Mouse (Mus musculus): ENCODE data around the gene Dock4.

Gene Dock4

DNA sequence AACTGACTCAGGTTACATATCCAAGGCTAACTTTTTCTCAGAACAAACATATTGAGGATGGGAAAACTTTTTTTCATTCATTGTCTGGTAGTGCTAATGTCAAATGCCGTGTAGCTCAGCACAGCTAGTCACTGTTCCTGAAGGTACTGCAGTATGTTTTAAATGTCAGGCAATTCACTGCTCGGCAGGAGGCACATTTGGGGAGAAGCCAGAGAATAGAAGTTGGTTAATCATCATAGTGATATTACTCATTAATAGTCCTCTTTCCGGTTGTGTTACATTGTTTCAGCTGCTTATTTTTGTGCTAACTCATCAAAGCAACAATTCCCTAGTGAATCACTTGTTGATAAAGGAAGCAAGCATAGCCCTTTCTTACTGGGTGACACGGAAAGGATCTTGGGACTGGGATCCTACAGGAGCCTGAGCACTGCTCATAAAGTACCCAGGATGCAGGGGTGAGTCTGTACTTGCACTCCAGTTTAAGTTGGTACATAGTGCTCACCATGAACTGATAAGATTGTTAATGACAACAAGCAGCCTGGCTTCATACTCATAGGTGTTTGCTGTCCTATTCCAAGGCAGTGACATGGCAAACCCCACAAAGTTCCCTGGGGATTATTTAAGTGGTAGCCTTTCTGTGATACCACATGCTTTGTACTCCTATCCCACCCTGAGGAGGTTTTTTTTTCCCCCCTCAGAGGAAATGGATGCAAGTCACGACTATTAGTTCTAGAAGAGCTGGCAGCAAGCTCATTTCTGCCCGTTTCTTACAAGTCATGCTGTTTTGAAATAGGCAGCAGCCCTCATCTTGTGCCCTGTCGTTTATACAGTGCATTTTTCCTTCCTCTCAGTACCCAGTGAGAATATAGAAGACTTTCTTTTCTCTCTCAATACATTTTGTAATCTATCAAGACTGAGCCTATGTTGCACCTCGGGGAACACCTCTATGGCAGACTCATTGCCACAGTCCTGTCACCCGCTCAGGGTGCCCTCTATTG lies 123.5 kb downstream of the Dock4 start:
- no peak for DNase-seq (ENCODE audit: low read depth, low spot score)

- no peak for DNase-seq (ENCODE audit: low read depth, low spot score)
These were observed 124.5 kb downstream of the Dock4 start for GRCm38 (mm10) chr12:40570250-40570649.

DNA sequence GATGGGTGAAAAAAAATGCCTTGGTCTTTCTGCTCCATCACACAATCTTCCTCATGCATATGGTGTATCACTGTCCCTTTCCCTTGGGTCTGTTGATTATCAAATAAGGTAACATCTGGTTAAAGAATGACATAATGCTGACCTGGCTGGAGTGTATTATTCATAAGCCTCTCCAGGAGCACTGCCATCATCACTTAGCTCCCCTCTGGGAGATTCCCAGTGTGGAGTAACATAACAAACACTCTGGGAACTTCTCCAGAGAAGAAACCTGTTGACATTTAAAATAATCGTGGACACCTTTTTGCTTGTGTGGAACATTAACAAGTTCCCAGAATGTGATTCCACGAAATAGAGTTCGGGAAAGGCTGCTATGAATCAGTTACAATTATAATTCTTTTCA lies 128.3 kb downstream of the Dock4 start:
- DNase-seq (ENCODE audit: low read depth, low spot score), result no peak

DNA sequence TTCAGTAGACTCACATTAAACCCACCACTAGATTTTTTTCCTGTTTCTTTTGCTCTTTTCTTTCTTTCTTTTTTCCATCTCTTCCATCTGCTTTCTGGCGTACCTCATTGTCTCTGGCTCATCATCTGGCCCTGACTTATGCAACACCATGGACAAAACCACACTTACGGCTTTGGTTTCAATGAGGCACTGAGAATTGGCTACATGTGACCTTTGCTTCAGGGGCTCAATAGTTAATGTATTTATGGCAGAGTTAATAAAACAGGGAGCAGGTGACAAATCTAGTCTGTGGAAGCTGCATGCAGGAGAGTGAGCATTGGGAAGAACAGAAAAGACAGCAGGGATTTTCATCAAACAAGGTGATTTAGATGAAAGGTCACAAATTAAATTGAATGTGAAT lies 131.0 kb downstream of the Dock4 start:
- DNase-seq (ENCODE audit: low read depth, low spot score), result no peak

GRCm38 (mm10) chr12:40580351-40580750 lies 134.6 kb downstream of the Dock4 start:
- DNase-seq (ENCODE audit: low read depth, low spot score), result no peak

GRCm38 (mm10) chr12:40581037-40581436 lies 135.3 kb downstream of the Dock4 start:
- no peak for DNase-seq (ENCODE audit: low read depth, low spot score)

DNA sequence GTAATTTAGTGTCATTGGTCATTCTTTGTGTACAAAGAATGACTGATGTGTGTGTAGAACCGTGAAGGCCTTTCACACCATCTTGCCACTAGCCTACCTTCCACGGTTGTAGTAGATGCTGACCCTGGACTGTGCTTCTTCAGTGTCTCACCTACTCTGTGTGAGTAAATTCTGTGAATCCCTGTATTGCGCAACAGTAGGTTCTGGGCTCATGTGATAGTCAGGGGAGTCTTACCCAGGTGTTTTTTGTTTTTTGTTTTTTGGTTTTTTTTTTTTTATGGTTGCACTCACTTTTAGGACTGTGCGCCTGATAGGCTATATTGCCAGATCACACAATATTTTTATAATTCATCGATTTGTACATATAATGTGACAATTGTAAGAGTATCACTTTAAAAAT lies 136.3 kb downstream of the Dock4 start:
- DNase-seq (ENCODE audit: low read depth, low spot score), result no peak

DNA sequence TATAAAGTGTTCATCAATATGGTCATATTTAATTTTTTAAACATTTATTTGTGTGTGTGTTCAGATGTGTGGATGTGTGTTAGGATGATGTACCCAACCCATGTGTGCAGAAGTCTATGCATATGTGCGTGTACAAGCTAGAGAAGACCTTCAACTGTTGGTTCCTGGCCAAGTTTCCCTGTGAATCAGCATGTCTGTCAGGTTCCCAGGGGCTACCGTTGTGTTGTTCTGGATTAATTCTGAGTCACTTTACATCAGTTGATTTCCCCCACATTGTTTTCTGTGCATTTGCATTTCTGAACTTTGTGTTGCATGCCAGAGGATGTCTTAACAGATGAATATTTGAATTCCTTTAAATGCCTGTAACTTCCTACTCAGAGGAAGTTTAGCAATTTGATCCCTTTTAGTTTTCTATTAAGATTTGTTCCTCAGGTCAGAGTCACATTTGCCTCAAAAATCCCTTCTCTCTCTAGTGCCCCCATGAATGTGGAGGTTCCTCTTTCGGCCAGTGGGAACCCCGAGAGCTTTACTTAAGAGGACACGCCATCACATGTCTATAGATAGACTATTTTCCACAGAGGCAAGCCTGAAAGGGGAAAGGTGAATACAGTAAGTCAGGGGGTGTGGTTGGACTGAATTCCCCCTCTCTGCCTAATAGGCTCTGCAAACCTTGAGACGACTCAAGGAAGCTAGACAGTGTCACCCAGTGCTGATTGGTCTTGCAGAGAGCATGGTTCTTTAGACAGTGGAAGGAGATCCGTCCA lies 139.0 kb downstream of the Dock4 start:
- no peak for DNase-seq (ENCODE audit: low read depth, low spot score)

DNA sequence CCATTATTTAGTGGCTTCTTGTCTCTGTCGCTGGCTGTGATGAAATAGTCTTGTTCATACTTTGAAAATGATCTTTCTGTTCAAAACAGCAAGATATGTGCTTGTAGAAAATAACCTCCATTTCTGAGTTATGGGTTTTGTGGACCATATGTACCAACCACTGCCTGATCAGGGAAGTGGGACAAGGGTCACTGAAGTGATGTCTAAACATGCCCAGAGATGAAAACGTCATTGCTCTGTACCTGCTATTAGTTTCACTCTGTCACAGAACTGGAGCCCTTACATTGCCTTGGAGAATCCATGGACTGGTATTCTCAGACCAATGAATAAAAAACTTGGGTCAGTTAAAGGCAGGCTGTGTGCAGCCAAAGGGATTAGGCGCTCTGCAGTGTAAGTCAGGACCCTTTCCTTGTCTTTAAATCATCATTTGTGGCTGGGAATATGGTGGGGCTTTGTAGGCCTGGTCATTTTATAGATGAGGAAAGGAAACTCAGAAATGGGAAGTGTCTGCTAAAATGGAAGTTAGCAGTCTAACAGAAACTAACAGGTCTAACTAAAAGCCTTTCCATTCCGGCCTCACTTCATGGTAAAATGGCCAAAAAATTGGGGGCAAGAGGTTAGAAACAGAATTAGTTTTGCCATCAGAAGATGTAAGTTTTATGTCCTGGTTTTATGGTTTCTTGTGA lies 139.8 kb downstream of the Dock4 start:
- DNase-seq (ENCODE audit: low read depth, low spot score), result no peak

DNA sequence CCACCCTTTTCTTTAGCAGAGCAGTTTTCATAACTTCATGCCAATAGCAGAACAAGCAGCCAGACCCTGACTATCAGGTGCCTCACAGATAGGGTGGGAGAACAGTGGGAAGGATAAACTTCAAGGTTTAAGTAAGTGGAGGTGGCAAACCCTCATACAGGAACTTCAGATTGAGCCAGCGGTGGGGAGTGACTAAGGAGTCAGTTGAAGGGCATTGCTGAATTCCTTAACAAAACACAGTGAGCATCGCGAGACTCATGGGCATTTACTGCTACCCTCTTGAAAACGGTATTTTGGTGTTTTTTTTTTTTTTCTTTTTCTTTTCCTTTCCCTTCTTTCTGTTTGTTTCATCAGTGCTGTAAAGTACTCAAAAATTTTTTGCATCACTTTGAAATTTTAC lies 148.4 kb downstream of the Dock4 start:
- no peak for DNase-seq (ENCODE audit: low read depth, low spot score)

DNA sequence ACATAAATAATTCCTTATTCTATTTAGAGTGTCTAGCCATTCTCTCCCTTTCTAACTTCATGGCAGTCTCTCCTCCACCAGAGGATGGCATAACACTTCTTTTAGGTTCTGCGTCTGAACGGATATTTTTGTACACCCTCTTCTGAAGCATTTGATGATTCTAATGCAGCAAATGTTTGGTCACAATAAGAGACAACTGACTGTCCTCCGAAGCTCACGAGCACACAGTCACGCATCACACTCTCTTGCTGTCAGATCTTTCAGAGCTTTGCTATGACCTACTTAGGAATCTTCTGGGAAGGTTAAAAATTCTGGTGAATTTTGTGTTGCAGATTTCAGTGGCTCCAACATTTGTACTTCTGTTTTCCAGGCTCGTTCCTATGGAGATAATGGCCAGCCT lies 149.7 kb downstream of the Dock4 start:
- DNase-seq (ENCODE audit: low read depth, low spot score), result no peak

DNA sequence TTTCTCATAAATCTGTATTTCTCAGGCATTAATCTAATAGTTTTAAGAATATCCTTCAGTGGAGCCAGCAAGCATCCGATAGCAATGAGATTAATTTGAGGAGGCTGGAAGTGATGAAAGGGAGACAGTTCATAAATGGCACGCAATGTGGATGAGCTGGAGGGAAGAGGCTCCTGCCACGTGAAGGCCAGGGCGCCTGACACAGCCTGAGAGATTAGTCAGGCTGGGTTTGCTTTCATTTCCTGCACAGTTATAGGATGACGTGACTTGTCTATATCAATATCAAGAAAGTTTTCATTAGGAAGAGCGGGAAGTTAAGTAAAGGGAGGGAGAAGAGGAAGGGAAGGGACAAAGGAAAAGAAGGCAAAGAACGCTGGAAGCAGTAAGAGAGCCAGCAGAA lies 150.3 kb downstream of the Dock4 start:
- DNase-seq (ENCODE audit: low read depth, low spot score), result no peak

GRCm38 (mm10) chr12:40596441-40596840 lies 150.7 kb downstream of the Dock4 start:
- DNase-seq (ENCODE audit: low read depth, low spot score), result no peak

DNA sequence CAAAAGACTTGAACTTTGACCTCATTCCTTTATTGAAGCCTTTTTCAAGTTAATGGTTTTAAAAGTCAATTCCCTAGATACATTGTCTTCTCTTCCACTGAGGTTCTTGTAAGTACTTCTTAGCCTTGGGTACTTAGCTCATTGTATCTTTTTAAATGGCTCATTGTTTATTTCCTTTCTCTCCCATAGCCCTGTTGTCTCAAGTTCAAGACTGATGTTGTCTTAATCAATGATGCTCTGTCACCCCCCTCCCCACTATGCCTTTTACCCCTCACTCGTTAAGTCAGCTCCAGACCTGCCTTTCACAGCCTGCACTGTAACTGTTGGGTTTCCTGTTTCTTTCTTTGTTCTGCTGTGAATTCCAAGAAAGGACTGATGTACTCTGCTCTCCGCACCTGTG lies 154.2 kb downstream of the Dock4 start:
- DNase-seq (ENCODE audit: low read depth, low spot score), result no peak

DNA sequence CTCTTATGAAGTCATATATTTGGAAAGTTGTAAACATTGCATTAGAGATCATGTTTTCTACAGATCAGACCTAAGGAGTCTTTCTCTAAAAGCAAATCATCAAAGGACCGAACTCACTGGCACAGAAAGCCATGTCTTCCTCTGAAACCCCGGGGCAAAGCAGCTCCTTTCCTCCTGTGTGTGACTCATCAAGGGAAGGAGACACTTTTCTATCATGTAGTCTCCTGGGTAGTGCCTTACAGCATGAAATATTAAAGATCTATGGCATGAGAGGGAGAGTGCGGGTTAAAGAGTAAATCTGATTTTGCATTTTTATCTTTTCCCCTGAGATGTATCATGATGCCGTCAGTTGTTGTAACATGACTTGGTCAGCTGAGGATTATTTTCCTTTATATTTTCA lies 159.8 kb downstream of the Dock4 start:
- DNase-seq (ENCODE audit: low read depth, low spot score), result no peak

DNA sequence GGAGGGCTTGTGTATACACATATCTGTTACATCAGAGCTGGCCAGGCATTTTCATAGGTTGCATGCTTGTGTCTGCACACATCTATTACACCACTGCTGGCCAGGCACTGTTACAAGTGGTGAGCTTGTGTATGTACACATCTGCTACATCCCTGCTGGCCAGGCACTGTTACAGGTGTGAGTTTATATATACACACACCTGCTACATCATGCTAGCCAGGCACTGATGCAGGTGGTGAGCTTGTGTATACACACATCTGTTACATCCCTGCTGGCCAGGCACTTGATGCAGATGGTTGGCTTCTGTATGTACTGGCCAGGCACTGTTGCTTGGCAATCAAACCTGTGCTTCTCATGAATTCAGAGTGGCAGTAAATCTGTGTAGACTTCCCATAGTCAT lies 177.2 kb downstream of the Dock4 start:
- DNase-seq (ENCODE audit: low read depth, low spot score), result peak; percentile 21

DNA sequence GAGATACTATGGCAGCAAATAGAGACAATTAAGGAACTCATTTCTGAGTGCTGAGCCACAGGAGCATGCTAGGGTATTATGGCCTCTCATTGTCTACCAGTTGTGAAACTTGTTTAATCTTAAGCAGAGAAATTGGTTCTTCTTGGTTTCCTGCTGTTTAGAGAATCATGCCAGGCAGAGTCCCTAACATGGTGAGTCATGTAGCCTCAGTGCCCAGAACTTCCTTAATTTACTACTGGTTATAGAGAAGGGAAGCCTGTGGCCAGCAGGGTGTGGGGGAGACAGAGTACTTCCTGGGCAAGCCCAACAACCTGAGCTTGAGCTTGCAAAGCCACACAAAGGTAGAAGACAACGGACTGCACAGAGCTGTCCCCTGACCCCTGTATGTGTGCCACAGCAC lies 180.8 kb downstream of the Dock4 start:
- DNase-seq (ENCODE audit: low read depth, low spot score), result no peak

- DNase-seq (ENCODE audit: low read depth, low spot score), result no peak
These were observed 187.5 kb downstream of the Dock4 start for GRCm38 (mm10) chr12:40633242-40633641.

- no peak for DNase-seq (ENCODE audit: low read depth, low spot score)
These were observed 188.4 kb downstream of the Dock4 start for GRCm38 (mm10) chr12:40634169-40634568.

DNA sequence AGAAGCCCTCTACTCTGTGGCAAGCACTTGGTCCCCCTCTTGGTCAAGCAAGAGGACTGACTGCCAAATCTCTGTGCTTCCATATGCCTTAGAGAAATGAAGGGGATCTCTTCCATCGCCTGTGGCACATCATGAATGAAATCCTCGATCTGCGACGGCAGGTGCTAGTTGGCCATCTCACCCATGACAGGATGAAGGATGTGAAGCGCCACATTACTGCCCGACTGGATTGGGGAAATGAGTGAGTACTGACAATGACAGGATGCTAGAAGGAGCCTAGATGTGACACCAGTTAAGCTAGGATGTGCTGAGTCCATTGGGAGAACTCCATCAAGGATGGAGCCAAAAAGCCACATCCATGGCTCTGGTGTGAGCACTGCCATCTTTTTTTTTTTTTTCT lies 190.2 kb downstream of the Dock4 start:
- no peak for DNase-seq (ENCODE audit: low read depth, low spot score)

GRCm38 (mm10) chr12:40637427-40637826 lies 191.7 kb downstream of the Dock4 start:
- no peak for DNase-seq (ENCODE audit: low read depth, low spot score)

DNA sequence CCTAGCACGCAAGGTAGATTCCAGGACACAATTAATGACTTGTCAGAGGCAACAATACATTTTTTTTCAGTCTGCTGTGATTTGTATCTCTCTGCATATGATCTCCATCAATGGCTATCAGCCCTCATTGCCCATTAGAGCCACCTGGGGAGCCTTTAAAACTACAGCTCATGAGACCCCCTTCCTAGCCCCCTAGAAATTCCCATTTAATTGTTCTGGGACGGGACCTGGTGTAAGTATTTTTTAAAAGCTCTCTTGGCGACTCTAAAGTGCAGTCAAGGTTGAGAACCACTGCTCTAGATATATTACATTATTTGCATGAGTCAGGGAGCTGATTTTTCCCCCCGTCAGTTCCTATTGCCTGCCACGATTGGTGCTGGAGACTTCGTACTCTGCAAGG lies 200.1 kb downstream of the Dock4 start:
- no peak for DNase-seq (ENCODE audit: low read depth, low spot score)
